Mouse (Mus musculus): ENCODE data around the gene Smarcb1. TPM values are rescaled to one million over a fixed set of nuclear protein-coding genes. Genes with fewer than 3 reads are reported as not detected.
A peak's percentile ranks its signal among the peaks of the same experiment; 100 is the strongest.

The Smarcb1 gene
- polyA plus RNA-seq, 1 experiment from 2014 or later: 336 TPM

DNA sequence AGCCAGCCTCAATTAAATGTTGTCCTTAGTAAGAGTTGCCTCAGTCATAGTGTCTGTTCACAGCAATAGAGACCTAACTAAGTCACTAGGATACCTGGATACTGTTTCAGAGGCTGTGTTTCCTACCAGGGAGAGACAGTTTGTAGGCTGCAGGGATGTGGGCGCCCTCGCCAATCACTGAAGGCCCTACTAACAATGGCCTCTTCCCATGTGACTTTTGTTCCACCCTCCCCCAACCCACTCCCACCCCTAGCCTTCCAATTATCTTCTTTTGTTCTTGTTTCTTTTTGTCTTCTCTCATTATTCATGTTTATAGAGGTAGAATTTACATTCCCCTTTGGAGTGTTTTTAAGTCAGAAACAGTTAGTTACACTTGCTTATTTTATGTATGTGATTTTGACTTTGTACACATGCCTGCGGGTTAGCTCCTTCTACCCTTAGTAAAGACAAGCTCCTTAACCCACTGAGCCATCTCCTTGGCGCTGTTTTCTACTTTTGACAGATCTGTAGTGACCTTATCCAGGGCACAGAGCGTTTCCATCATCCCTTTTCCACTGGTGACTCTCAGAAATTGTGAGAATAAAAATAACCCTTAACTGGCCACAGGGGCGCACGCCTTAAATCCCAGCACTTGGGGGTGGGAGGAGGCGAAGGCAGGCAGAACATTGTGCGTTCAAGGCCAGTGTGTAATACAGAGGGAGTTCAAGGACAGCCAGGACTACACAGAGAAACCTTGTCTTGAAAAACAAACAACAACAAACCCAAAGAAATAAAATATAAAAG, 19.8 kb upstream of the Smarcb1 start:
- Histone ChIP-seq H3K4me1 (peaks cover 11% of the 10 kb centered on the region), H3K4me2 (no peak overlapping the region), H3K9ac (no peak overlapping the region), H3K9me3 (replicated peaks) (no peaks in the 10 kb centered on the region), H3K27me3 (peaks cover 19% of the 10 kb centered on the region), H3K36me3 (ENCODE audit: poor library complexity, severe bottlenecking) (no peaks in the 10 kb centered on the region), H3K4me3 (no peak overlapping the region), H3K27ac (no peak overlapping the region)
- 60% methylated on average over 9 of the region's 9 CpGs for WGBS
- ATAC-seq: no peak

DNA sequence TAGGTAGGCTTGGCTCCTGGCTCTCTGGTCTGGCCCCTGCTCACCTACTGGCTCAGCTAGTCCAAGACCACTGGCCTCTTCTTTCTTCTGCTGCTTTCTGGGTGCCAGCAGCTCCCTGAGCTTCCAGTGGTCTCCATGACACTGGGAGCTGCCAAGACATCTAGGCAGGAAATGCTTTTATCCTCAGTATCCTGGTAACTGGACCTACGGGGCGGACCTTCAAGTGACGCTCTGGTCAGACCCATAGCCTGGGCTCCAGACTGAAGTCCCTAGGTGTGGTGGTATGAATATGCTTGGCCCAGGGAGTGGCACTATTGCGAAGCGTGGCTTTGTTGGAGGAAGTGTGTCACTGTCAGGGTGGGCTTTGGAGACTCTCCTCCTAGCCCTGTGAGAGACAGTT, 19.1 kb upstream of the Smarcb1 start, which contains the start of gene Gm867:
Gene Gm867 (minus strand): TSS at position 153 of the 400 bp plus-strand sequence.
- 92% methylated on average over 5 of the region's 5 CpGs for WGBS
- H3K36me3 ChIP-seq (ENCODE audit: poor library complexity, severe bottlenecking): no peaks in the 10 kb centered on the region
- H3K4me3 ChIP-seq: no peak within 1 kb of the TSS
- peaks cover 18% of the 10 kb centered on the region for H3K4me1 ChIP-seq
- H3K9ac ChIP-seq: no peak within 1 kb of the TSS
- H3K4me2 ChIP-seq: no peak within 1 kb of the TSS
- H3K27me3 ChIP-seq: peaks cover 25% of the 10 kb centered on the region
- H3K27ac ChIP-seq: no peak within 1 kb of the TSS
- H3K9me3 ChIP-seq (replicated peaks): no peaks in the 10 kb centered on the region
- no peak for ATAC-seq

DNA sequence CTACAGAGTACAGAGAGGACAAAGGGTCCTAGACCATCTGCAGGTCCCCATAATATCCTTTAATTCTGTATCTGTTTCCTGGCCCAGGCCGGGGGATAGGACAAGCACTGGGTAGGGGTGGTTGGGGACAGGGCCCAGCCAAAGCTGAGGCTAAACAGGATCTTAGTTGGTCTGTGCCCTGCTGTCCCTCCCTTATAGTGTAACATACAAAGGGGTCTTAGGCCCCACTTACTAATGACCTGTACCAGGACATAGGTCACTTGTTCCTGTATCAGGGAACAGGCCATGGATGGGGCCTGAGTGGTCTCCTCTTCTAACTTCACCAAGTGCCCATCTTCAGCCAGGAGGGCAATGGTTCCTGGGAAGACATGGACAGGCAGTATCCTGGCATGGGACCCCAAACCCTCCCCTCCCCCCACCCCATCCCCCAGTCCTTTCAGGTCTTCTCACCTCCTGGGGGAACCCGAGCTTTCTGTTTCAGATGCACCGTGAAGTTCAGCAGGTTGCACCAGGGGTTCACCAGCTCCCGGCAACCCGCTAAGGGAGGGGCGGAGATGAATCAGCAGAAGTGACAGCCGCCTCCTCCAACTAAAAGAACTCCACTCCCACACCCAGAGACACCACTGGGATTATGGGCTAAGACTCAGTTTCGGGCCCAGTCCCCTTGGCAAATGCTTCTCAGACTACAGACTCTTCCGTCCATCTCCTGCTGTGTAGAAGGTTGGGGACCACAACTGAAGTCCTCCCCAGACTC, 18.2 kb upstream of the Smarcb1 start:
- H3K4me3 ChIP-seq: no peak overlapping the region
- H3K36me3 ChIP-seq (ENCODE audit: poor library complexity, severe bottlenecking): no peaks in the 10 kb centered on the region
- no peak overlapping the region for H3K9ac ChIP-seq
- no peak for ATAC-seq
- 56% methylated on average over 9 of the region's 9 CpGs for WGBS
- no peak overlapping the region for H3K4me2 ChIP-seq
- peaks cover 33% of the 10 kb centered on the region for H3K27me3 ChIP-seq
- H3K4me1 ChIP-seq: peaks cover 24% of the 10 kb centered on the region
- H3K9me3 ChIP-seq (replicated peaks): no peaks in the 10 kb centered on the region
- H3K27ac ChIP-seq: no peak overlapping the region

DNA sequence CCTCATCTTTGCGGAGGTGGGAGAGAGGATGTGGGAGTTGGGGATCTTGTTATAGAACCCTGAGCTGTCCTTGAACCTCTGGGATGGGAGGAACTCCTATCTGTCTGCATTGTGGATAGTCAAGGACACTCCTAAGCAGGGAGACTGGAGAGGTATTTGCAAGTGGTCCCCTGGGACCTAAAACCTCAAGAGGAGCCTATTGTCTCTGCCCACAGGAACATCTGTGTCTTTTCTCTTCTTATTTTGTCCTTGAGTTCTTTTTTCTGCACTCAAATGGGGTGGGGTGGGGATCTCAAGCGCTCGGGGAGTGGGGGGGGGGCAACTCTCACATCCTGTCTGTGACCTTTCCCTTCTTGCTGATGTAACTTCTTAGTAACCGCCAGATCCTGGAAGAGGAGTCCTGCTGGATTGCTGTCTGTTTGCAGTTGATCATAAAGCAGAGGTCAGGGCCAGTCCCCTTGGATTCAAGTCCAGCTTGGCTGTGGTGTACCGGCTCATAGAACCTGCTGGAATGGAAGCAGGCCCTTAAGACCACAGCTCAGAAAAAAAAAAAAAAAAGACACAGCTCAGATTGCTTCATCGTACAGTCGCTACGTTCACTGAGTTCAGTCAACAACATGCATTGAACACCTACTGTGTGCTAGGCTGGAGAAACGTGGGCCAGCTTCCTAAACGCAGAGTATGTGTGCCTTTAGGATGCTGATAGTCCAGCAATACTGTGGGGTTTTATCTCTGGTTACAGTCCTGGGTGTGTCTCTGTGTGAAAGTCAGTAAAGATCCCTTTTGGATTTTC, 16.6 kb upstream of the Smarcb1 start:
- no peaks in the 10 kb centered on the region for H3K36me3 ChIP-seq (ENCODE audit: poor library complexity, severe bottlenecking)
- H3K4me1 ChIP-seq: peaks cover 17% of the 10 kb centered on the region
- H3K4me2 ChIP-seq: no peak overlapping the region
- no peak for ATAC-seq
- peaks cover 46% of the 10 kb centered on the region for H3K27me3 ChIP-seq
- 60% methylated on average over 10 of the region's 10 CpGs for WGBS
- H3K27ac ChIP-seq: no peak overlapping the region
- no peak overlapping the region for H3K4me3 ChIP-seq
- no peaks in the 10 kb centered on the region for H3K9me3 ChIP-seq (replicated peaks)
- H3K9ac ChIP-seq: no peak overlapping the region

DNA sequence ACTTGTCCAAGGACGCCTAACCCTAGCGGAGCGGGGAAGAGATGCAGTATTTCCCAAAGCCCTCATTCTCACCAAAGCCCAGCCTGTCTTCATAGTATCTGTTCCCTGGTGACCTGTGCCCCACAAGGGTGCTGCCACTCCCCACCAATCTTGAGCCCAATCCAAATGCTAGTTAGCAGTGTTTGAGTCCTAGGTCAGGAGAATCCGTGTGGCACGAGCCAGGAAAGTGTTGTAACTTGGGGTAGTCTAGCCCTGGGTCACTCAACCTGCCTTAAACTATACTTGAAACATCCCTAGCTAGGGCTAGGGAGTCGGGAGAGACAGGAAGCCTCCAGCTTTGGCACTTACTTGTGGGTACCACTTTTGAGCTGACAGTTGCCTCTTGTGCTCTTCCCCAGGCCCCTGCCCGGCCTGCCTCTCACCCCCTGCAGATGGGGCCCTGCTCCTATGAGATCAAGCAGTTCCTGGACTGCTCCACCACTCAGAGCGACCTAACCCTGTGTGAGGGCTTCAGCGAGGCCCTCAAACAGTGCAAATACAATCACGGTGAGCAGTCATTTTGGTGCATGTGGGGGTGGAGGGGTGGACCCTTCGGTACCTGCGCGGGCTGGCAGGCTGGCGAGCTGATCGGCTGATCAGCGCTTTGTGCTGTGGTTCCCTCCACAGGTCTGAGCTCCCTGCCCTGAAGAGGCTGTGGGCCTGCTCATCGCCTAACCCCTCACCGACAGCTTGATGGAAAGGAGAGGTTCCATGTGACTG, 15.7 kb upstream of the Smarcb1 start:
- no peak overlapping the region for H3K27ac ChIP-seq
- H3K9ac ChIP-seq: no peak overlapping the region
- no peak overlapping the region for H3K4me3 ChIP-seq
- no peaks in the 10 kb centered on the region for H3K9me3 ChIP-seq (replicated peaks)
- no peaks in the 10 kb centered on the region for H3K36me3 ChIP-seq (ENCODE audit: poor library complexity, severe bottlenecking)
- 32% methylated on average over 18 of the region's 18 CpGs for WGBS
- peaks cover 49% of the 10 kb centered on the region for H3K27me3 ChIP-seq
- H3K4me1 ChIP-seq: peaks cover 26% of the 10 kb centered on the region
- ATAC-seq: no peak
- H3K4me2 ChIP-seq: no peak overlapping the region

DNA sequence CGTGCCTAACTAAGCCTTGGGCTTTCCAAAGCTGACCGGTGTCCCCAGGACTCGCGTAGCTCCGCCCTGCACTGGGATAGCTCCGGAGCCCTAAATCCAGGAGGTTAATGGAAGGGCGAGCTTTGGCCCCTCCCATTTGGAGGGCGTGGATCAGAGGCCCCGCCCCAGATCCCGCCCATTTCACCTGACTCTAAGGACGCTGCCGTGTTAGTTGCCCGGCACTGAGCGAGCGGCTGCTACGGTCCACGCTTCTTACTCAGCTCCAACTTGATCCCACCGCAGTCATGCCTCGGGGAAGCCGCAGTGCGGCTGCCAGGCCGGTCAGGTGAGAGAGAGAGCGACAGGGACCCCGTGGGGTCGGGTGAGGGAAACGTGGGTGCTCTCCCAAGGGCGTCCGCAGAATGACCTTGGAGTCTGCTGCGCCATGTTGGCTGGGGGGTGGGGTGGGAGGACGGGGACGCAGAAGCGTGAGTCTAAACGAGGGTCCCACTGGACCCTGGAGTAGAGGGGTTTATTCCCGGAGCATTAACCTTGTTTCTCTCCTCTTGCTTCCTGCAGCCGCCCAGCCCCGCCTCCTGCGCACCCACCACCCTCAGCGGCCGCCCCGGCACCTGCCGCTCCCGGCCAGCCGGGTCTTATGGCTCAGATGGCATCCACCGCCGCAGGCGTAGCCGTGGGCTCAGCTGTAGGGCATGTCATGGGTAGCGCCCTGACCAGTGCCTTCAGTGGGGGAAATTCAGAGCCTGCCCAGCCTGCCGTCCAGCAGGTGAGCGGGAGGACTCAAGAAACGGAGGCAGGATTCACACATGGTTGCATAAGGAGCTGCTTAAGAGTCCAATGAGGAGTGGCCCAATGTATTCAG, 14.5 kb upstream of the Smarcb1 start, which contains the start of gene Mmp11:
Gene Mmp11 (minus strand): TSS at position 817 of the 862 bp plus-strand sequence.
- Histone ChIP-seq H3K27ac (no peak within 1 kb of the TSS), H3K4me1 (peaks cover 38% of the 10 kb centered on the region), H3K9ac (peak within 1 kb of the TSS; percentile 58), H3K27me3 (peaks cover 58% of the 10 kb centered on the region), H3K9me3 (replicated peaks) (no peaks in the 10 kb centered on the region), H3K4me3 (peak within 1 kb of the TSS; percentile 54), H3K4me2 (peak within 1 kb of the TSS; percentile 89), H3K36me3 (ENCODE audit: poor library complexity, severe bottlenecking) (no peaks in the 10 kb centered on the region)
- WGBS: 2% methylated on average over 50 of the region's 51 CpGs
- ATAC-seq: peak; percentile 38; the same call in 1 of the 2 replicates

DNA sequence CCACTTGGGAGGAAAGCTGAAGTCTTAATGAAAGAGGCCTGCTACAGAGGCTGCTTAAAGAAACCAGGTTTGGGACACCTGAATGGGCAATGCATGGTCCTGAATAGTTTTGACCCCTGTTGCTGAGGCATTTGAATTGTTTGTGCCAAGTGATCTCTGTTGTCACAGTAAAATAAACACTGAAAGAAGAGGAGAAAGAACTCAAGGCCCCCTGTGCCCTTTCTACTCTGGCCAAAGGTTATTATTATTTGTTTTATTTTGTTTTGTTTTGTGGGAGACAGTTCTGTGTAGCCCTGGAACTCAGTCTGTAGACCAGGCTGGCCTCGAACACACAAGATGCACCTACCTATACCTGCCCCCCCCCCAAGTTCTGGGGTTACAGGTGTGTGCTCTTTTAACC, 13.6 kb upstream of the Smarcb1 start:
- Histone ChIP-seq H3K4me2 (peak overlapping the region; percentile 89), H3K27me3 (peaks cover 64% of the 10 kb centered on the region), H3K4me3 (no peak overlapping the region), H3K27ac (no peak overlapping the region), H3K9ac (no peak overlapping the region), H3K4me1 (peaks cover 45% of the 10 kb centered on the region), H3K36me3 (ENCODE audit: poor library complexity, severe bottlenecking) (no peaks in the 10 kb centered on the region), H3K9me3 (replicated peaks) (no peaks in the 10 kb centered on the region)
- 81% methylated on average over 1 of the region's 1 CpGs for WGBS
- no peak for ATAC-seq

DNA sequence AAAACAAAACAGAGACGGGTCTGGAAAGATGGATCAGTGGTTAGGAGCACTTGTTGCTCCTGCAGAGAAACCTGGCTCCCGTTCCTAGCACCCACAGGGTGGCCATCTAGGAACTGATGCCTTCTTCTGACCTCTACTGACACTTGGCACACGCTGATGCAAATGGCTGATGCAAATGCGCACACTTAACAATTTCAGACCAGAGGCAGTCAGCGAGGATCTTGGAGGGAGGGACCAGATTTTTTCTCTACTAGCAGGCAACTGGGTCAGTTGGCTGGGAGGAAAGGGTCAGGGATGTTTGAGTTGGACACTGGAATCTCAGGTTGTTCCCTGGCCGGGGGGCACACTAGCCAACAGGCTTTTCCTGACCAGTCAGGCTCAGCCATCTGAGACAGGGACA, 11.5 kb upstream of the Smarcb1 start, which contains the start of gene Chchd10:
Gene Chchd10 (plus strand): TSS at position 240 of the 400 bp plus-strand sequence.
- 16% methylated on average over 6 of the region's 6 CpGs for WGBS
- Histone ChIP-seq H3K27me3 (peaks cover 62% of the 10 kb centered on the region), H3K27ac (no peak within 1 kb of the TSS), H3K9me3 (replicated peaks) (no peaks in the 10 kb centered on the region), H3K36me3 (ENCODE audit: poor library complexity, severe bottlenecking) (peaks cover 4% of the 10 kb centered on the region; the same call in 1 of the 2 replicates), H3K9ac (peak within 1 kb of the TSS; percentile 87), H3K4me1 (peaks cover 45% of the 10 kb centered on the region), H3K4me3 (peak within 1 kb of the TSS; percentile 50), H3K4me2 (peak within 1 kb of the TSS; percentile 91)
- ATAC-seq: no peak

DNA sequence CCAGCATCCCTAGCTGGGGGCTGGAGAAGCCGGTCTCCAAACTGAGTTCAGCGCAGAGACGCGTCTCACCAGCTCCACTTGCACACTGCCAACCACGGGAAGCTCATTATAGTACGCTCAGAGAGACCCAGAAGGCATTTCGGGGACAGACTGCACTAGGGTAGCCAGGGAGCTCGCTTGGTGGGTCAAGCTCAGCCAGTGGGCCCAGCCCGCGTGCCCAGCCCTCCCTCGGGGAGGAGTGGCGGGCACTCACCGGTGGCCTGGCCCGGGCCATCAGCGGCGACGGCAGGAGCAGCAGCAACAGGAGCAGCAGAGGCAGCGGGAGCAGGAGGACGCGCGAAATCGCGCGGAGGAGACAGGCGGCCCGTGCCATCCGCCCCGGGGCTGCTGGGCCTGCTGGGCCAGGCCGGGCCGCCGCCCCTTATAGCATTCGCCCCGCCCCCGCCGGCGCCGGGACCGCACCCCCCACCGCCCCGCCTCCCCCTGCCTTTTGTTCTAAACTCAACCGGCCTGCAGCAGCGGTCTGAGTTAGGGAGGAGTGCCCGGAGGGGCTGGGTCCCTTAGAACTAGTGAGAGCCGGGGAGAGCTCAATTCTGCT, 10.8 kb upstream of the Smarcb1 start:
- Histone ChIP-seq H3K27ac (no peak overlapping the region), H3K4me3 (peak overlapping the region; percentile 50), H3K4me1 (peaks cover 45% of the 10 kb centered on the region), H3K9me3 (replicated peaks) (no peaks in the 10 kb centered on the region), H3K36me3 (ENCODE audit: poor library complexity, severe bottlenecking) (peaks cover 11% of the 10 kb centered on the region), H3K27me3 (peaks cover 55% of the 10 kb centered on the region), H3K9ac (peak overlapping the region; percentile 87), H3K4me2 (peak overlapping the region; percentile 91)
- peak; percentile 68 for ATAC-seq
- under 1% methylated on average over 29 of the region's 44 CpGs for WGBS

DNA sequence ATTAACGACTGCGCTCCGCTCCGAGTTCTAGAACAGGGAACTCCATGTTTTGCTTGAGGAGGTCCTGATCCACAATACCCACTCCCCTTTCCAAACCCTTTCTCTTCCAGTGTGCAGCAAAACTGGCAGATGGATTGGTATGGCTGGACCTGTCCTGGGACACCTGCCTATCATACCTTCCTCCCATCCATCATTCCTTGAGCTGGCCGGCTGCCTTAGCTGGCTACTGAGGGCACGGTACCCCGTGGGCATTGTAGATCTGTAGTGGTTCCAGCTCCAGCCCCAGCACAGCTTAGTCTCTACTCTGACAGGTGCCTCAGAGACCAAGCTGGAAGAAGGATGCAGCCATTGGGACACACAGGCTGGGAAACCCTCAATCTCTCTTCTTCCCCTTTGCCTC, 9.9 kb upstream of the Smarcb1 start:
- Histone ChIP-seq H3K4me3 (peak overlapping the region; percentile 50), H3K4me1 (peaks cover 45% of the 10 kb centered on the region), H3K9ac (peak overlapping the region; percentile 87), H3K27ac (no peak overlapping the region), H3K36me3 (ENCODE audit: poor library complexity, severe bottlenecking) (peaks cover 20% of the 10 kb centered on the region), H3K27me3 (peaks cover 46% of the 10 kb centered on the region), H3K9me3 (replicated peaks) (no peaks in the 10 kb centered on the region), H3K4me2 (peak overlapping the region; percentile 91)
- 26% methylated on average over 7 of the region's 7 CpGs for WGBS
- no peak for ATAC-seq

Measured in forebrain, embryonic 13.5 days (tissue).